Mouse (Mus musculus) heart, embryonic 14.5 days (tissue): ENCODE data around the gene Fgfr2. TPM values are rescaled to one million over a fixed set of nuclear protein-coding genes. Genes with fewer than 3 reads are reported as not detected.

Source experiments
- ATAC-seq: fragments of 200-750 bp; cut with Nextera tagmentation; 2 replicates; pipeline ENCODE4 v1.8.0; 2017; ENCODE audit warnings: low read depth, moderate TSS enrichment; ENCODE audit not compliant: insufficient number of reproducible peaks, insufficient read depth, low FRiP score
- H3K27ac ChIP-seq, 2 experiments: fragments of 200-500 bp in 1 of 2; fragments of 300-500 bp in 1 of 2; sonication (generic) in 1 of 2; replicated peaks in 1 of 2; 2 replicates each; pipeline ENCODE4 v1.5.1; 2012 to 2014; ENCODE audit warnings: low read depth in 2 of 2, low read length in 2 of 2, control low read depth in 1 of 2, mild to moderate bottlenecking in 1 of 2, mixed read lengths in 1 of 2; ENCODE audit not compliant: control insufficient read depth in 1 of 2, insufficient read depth in 1 of 2
- H3K27me3 ChIP-seq: fragments of 300-500 bp; sonication (generic); 2 replicates; pipeline ENCODE4 v1.6.1; 2014; ENCODE audit warnings: mild to moderate bottlenecking, low read length, control low read depth; ENCODE audit not compliant: control insufficient read depth, insufficient read depth
- H3K36me3 ChIP-seq: fragments of 300-500 bp; sonication (generic); 2 replicates; pipeline ENCODE4 v1.6.1; 2014; ENCODE audit warnings: mild to moderate bottlenecking, control low read depth, low read length, mixed read lengths; ENCODE audit not compliant: control insufficient read depth, insufficient read depth
- H3K4me1 ChIP-seq, 2 experiments: fragments of 200-500 bp in 1 of 2; fragments of 300-500 bp in 1 of 2; sonication (generic) in 1 of 2; 2 replicates each; pipeline ENCODE4 v1.6.1; 2012 to 2014; ENCODE audit warnings: low read length in 2 of 2, control low read depth in 1 of 2, mixed read lengths in 1 of 2; ENCODE audit not compliant: control insufficient read depth in 2 of 2, insufficient read depth in 2 of 2
- H3K4me2 ChIP-seq: fragments of 300-500 bp; sonication (generic); 2 replicates; pipeline ENCODE4 v1.6.1; 2014; ENCODE audit warnings: mild to moderate bottlenecking, low read length
- H3K4me3 ChIP-seq, 2 experiments: fragments of 200-500 bp in 1 of 2; fragments of 300-500 bp in 1 of 2; sonication (generic) in 1 of 2; 2 replicates each; pipeline ENCODE4 v1.5.1; 2012 to 2014; ENCODE audit warnings: low read length in 2 of 2, mild to moderate bottlenecking in 2 of 2, control low read depth in 1 of 2, low read depth in 1 of 2, moderate library complexity in 1 of 2; ENCODE audit not compliant: control insufficient read depth in 1 of 2, insufficient read depth in 1 of 2
- H3K9ac ChIP-seq: fragments of 300-500 bp; sonication (generic); 2 replicates; pipeline ENCODE4 v1.6.1; 2014; ENCODE audit warnings: mild to moderate bottlenecking, low read length
- H3K9me3 ChIP-seq: fragments of 300-500 bp; sonication (generic); 2 replicates; pipeline ENCODE4 v1.6.1; 2016; ENCODE audit warnings: low read length, control low read depth; ENCODE audit not compliant: control insufficient read depth
- WGBS: fragments of 180-500 bp; shearing (Covaris S2); extraction: QIAGEN DNeasy Blood & Tissue Kit; methylation state at CpG from one replicate; pipeline ENCODE4 v1.1.7; 2014; 5-methylcytosine and 5-hydroxymethylcytosine counted together
- polyA plus RNA-seq: library from polyadenylated mRNA; unstranded; fragments of >200 nt; fragmentation: Nextera tagmentation; extraction: Ambion mirVana; gene quantifications from 2 replicates; pipeline ENCODE4 v1.2.1, GENCODE M21; 2014

The Fgfr2 gene
- polyA plus RNA-seq, 1 experiment from 2014 or later: 22.4 TPM

- Histone ChIP-seq H3K4me2 (no peak overlapping the region), H3K36me3 (no peaks in the 10 kb centered on the region), H3K4me3 (no peak overlapping the region), H3K9me3 (no peaks in the 10 kb centered on the region), H3K27ac (no peak overlapping the region), H3K27me3 (no peaks in the 10 kb centered on the region), H3K9ac (no peak overlapping the region), H3K4me1 (peaks cover 2 to 4% of the 10 kb centered on the region in 2 experiments; a peak in 2 of 4 replicates)
- WGBS: 38% methylated on average over 4 of the region's 4 CpGs
- no peak for ATAC-seq
Observed at GRCm38 (mm10) chr7:132344606-132345005, 778.5 kb downstream of the Fgfr2 start.

DNA sequence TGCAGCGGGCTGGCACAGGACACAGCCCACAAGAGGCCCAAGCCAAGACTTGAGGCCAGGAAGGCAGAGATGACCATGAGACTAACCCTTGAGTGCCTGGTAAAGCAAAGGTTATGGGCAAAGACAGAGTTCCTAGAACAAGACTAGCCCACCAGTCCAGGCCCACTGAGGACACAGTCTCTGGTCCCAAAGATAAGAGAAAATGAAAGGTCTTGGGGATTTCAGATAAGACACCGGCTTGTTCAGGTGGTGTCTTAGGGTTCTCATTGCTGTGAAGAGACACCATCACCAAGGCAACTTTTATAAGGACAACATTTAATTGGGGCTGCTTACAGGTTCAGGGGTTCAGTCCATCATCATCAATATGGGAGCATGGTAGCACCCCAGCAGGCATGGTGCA, 779.2 kb downstream of the Fgfr2 start:
- WGBS: 84% methylated on average over 2 of the region's 2 CpGs
- H3K27me3 ChIP-seq: no peaks in the 10 kb centered on the region
- ATAC-seq: no peak
- H3K9ac ChIP-seq: no peak overlapping the region
- no peak overlapping the region for H3K4me2 ChIP-seq
- H3K36me3 ChIP-seq: no peaks in the 10 kb centered on the region
- H3K4me1 ChIP-seq: peaks cover 3 to 8% of the 10 kb centered on the region in 2 experiments; a peak in 3 of 4 replicates
- no peak overlapping the region for H3K27ac ChIP-seq
- H3K9me3 ChIP-seq: no peaks in the 10 kb centered on the region
- H3K4me3 ChIP-seq: no peak overlapping the region

DNA sequence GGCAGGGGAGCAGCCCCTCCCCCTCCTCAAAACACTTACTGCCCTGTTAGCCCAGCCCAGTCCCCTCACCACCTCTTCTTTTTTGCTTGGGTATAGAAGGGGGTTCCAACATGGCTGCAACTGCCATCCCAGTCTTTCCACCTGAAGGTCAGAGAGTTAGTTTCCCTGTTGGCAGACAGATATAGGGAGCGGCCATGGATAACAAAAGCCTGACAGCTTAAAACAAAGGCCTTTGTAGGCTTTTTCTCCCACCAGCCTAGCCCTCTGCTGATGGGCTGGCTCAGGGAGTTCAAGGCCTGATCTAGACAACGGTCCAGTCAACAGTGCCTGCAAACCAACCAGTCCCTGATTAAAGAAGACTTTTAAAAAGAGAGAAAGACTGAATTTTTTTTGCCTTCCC, 780.0 kb downstream of the Fgfr2 start:
- no peak for ATAC-seq
- H3K4me2 ChIP-seq: no peak overlapping the region
- H3K27ac ChIP-seq: no peak overlapping the region
- H3K4me1 ChIP-seq: peaks cover 6 to 10% of the 10 kb centered on the region in 2 experiments; a peak in 3 of 4 replicates
- WGBS: 86% methylated on average over 2 of the region's 2 CpGs
- no peaks in the 10 kb centered on the region for H3K36me3 ChIP-seq
- no peak overlapping the region for H3K9ac ChIP-seq
- H3K9me3 ChIP-seq: no peaks in the 10 kb centered on the region
- no peaks in the 10 kb centered on the region for H3K27me3 ChIP-seq
- H3K4me3 ChIP-seq: no peak overlapping the region

- 56% methylated on average over 14 of the region's 14 CpGs for WGBS
- Histone ChIP-seq H3K27ac (peak overlapping the region; percentile 83 to 91), H3K36me3 (no peaks in the 10 kb centered on the region), H3K9ac (no peak overlapping the region), H3K4me2 (no peak overlapping the region), H3K4me3 (no peak overlapping the region), H3K9me3 (0 out of 2 replicates have a peak, but pooled peaks cover 4% of the 10 kb centered on the region), H3K4me1 (peaks cover 9 to 14% of the 10 kb centered on the region in 2 experiments), H3K27me3 (no peaks in the 10 kb centered on the region)
- peak; percentile 69; the same call in 1 of the 2 replicates for ATAC-seq
Observed at GRCm38 (mm10) chr7:132339041-132339839, 783.9 kb downstream of the Fgfr2 start.

DNA sequence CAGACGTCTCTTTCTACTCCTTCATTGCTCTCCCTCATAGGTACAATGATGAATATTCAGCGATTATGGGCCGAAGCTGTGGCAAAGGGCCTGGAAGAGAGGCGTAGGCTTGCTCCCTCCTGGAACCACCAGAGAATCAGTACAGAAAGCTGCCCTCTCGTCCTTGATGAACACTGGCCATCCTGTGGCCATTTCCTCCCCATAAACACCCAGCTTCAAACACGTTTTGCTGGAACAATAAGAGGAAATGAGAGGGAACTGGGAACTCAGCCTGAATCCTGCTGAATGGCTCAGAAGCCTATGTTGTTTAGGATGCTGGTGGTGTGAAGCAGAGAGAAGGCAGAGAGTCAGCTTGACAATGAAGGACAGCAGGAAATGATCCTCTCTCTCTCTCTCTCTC, 784.8 kb downstream of the Fgfr2 start:
- Histone ChIP-seq H3K4me1 (peaks cover 9 to 14% of the 10 kb centered on the region in 2 experiments), H3K27me3 (no peaks in the 10 kb centered on the region), H3K4me2 (no peak overlapping the region), H3K9ac (no peak overlapping the region), H3K27ac (peak overlapping the region; percentile 83 to 91), H3K4me3 (no peak overlapping the region), H3K36me3 (no peaks in the 10 kb centered on the region), H3K9me3 (0 out of 2 replicates have a peak, but pooled peaks cover 4% of the 10 kb centered on the region)
- 50% methylated on average over 6 of the region's 6 CpGs for WGBS
- no peak for ATAC-seq

GRCm38 (mm10) chr7:132337268-132337917, 785.8 kb downstream of the Fgfr2 start:
- Histone ChIP-seq H3K36me3 (no peaks in the 10 kb centered on the region), H3K4me3 (no peak overlapping the region), H3K9ac (no peak overlapping the region), H3K27me3 (no peaks in the 10 kb centered on the region), H3K27ac (0 out of 4 replicates have a peak overlapping the region, but pooled peaks of 1 of the 2 experiments have one; percentile 83), H3K9me3 (0 out of 2 replicates have a peak, but pooled peaks cover 4% of the 10 kb centered on the region), H3K4me1 (peaks cover 9 to 14% of the 10 kb centered on the region in 2 experiments), H3K4me2 (no peak overlapping the region)
- WGBS: 82% methylated on average over 11 of the region's 11 CpGs
- ATAC-seq: no peak

DNA sequence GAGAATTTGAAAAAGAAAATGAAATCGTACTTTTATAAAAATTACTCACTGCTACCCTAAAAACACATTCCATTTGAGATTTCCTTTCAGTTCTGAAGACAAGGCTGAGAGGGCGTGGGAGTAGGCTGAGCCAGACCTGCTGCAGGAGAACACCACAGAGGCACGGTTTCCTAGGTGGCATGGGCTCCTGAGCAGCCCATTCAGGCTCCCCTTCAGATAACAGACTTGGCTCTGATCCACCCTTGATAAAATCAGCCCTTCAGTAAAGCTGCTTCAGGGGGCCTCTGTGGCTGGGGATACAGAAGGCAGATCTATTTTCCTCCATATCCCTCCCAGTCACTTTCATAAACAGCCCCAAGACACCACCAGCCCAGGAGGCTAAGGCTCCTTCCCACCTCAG, 786.4 kb downstream of the Fgfr2 start:
- 0 out of 2 replicates have a peak, but pooled peaks cover 4% of the 10 kb centered on the region for H3K9me3 ChIP-seq
- 35% methylated on average over 3 of the region's 3 CpGs for WGBS
- no peak overlapping the region for H3K27ac ChIP-seq
- no peak overlapping the region for H3K9ac ChIP-seq
- peaks cover 9 to 14% of the 10 kb centered on the region in 2 experiments for H3K4me1 ChIP-seq
- no peaks in the 10 kb centered on the region for H3K27me3 ChIP-seq
- H3K4me3 ChIP-seq: no peak overlapping the region
- no peaks in the 10 kb centered on the region for H3K36me3 ChIP-seq
- no peak overlapping the region for H3K4me2 ChIP-seq
- no peak for ATAC-seq
